Mouse (Mus musculus) testis, postnatal 14 days (tissue): Measurements from ENCODE around the gene Pnpla6.
"Not testable (repeated sequence)": the region's sequence is repeated elsewhere in the genome, so short reads cannot be mapped to it uniquely, and the experiment has no call there.

Experiments used
- DNase-seq: peaks from one replicate; pipeline ENCODE4 v3.0.0; 2021; ENCODE audit warnings: low spot score

The Pnpla6 gene

GRCm38 (mm10) chr8:3576211-3576960 is 61.2 kb downstream of the Pnpla6 start:
- no peak for DNase-seq

GRCm38 (mm10) chr8:3579390-3580364 is 64.5 kb downstream of the Pnpla6 start:
- DNase-seq: no peak

- DNase-seq: not testable (repeated sequence)
These were observed 66.8 kb downstream of the Pnpla6 start for GRCm38 (mm10) chr8:3581961-3582360.

- DNase-seq: no peak
These were observed 71.3 kb downstream of the Pnpla6 start for GRCm38 (mm10) chr8:3586452-3586851.

GRCm38 (mm10) chr8:3586993-3587390 is 71.8 kb downstream of the Pnpla6 start, which contains the start of gene Camsap3:
Gene Camsap3 (plus strand): TSS chr8:3587293.
- DNase-seq: no peak

GRCm38 (mm10) chr8:3587391-3588257 is 72.4 kb downstream of the Pnpla6 start:
- DNase-seq: peak; percentile 26

GRCm38 (mm10) chr8:3588258-3588633 is 73.1 kb downstream of the Pnpla6 start:
- DNase-seq: no peak

- DNase-seq: peak; percentile 74
These were observed 78.3 kb downstream of the Pnpla6 start for GRCm38 (mm10) chr8:3593470-3593869.
